In genomic region chr11:110700976-110701375, GRCm38 (mm10) we compare ENCODE assay signal across 15 mouse cellular contexts.
"Had no signal": no experiment of that assay in that cellular context is flagged by ENCODE, and none has a peak within 500 bp of the region (broad histone marks: within the 10 kb centered on the region; RNA-seq: fewer than 3 reads in every experiment).

No protein-coding gene starts in this region.

- H3K9ac ChIP-seq: lung, embryonic 14.5 days; midbrain, embryonic 13.5 days; midbrain, embryonic 15.5 days; neural tube, embryonic 12.5 days; stomach, embryonic 15.5 days had no signal

- H3K9me3 ChIP-seq: midbrain, embryonic 13.5 days; midbrain, embryonic 15.5 days; neural tube, embryonic 12.5 days; stomach, embryonic 15.5 days had no signal

- DNase-seq: lung, adult 18-20 months; lung, postnatal 10 days; right cerebral cortex, postnatal 14 days; thymus, adult 2 months; thymus, postnatal 25 days; thymus, postnatal 4 days had no signal

- H3K4me2 ChIP-seq: lung, embryonic 14.5 days; midbrain, embryonic 11.5 days; midbrain, embryonic 13.5 days; midbrain, embryonic 15.5 days; neural tube, embryonic 12.5 days; stomach, embryonic 15.5 days had no signal

- H3K27ac ChIP-seq: macrophage; midbrain, embryonic 13.5 days; midbrain, embryonic 15.5 days; neural tube, embryonic 12.5 days; stomach, embryonic 15.5 days; stomach, postnatal 0 days had no signal

- ATAC-seq: midbrain, embryonic 13.5 days; midbrain, embryonic 15.5 days had no signal

- H3K27me3 ChIP-seq: megakaryocyte, embryonic 14.5 days; midbrain, embryonic 13.5 days; midbrain, embryonic 15.5 days; neural tube, embryonic 12.5 days; stomach, embryonic 15.5 days had no signal

- H3K36me3 ChIP-seq: midbrain, embryonic 13.5 days; midbrain, embryonic 15.5 days; neural tube, embryonic 12.5 days; stomach, embryonic 15.5 days had no signal

- H3K4me1 ChIP-seq: megakaryocyte, embryonic 14.5 days; midbrain, embryonic 15.5 days; neural tube, embryonic 12.5 days; stomach, embryonic 15.5 days had no signal

- H3K4me3 ChIP-seq: megakaryocyte, embryonic 14.5 days; midbrain, embryonic 13.5 days; midbrain, embryonic 15.5 days; neural tube, embryonic 12.5 days; stomach, embryonic 15.5 days had no signal
